Mouse (Mus musculus) forebrain, embryonic 16.5 days (tissue): ENCODE measurements around the gene C330007P06Rik. TPM values are rescaled to one million over a fixed set of nuclear protein-coding genes. Genes with fewer than 3 reads are reported as not detected.

Source experiments
- ATAC-seq: fragments of 200-750 bp; cut with Nextera tagmentation; 2 replicates; pipeline ENCODE4 v1.8.0; 2017; ENCODE audit warnings: mild to moderate bottlenecking, moderate library complexity
- H3K27ac ChIP-seq: fragments of 300-500 bp; sonication (generic); 2 replicates; pipeline ENCODE4 v1.5.1; 2014; ENCODE audit warnings: low read length, control low read depth
- H3K27me3 ChIP-seq: fragments of 300-500 bp; sonication (generic); replicated peaks from 2 replicates; pipeline ENCODE4 v1.6.1; 2014; ENCODE audit warnings: low read length; ENCODE audit not compliant: control insufficient read depth, insufficient read depth
- H3K36me3 ChIP-seq: fragments of 300-500 bp; sonication (generic); 2 replicates; pipeline ENCODE4 v1.6.1; 2014; ENCODE audit not compliant: control insufficient read depth, insufficient read depth
- H3K4me1 ChIP-seq: fragments of 300-500 bp; sonication (generic); replicated peaks from 2 replicates; pipeline ENCODE4 v1.6.1; 2014; ENCODE audit warnings: low read length; ENCODE audit not compliant: control insufficient read depth, insufficient read depth
- H3K4me2 ChIP-seq: fragments of 300-500 bp; sonication (generic); 2 replicates; pipeline ENCODE4 v1.6.1; 2014; ENCODE audit warnings: mild to moderate bottlenecking, low read length, control low read depth
- H3K4me3 ChIP-seq: fragments of 300-500 bp; sonication (generic); replicated peaks from 2 replicates; pipeline ENCODE4 v1.5.1; 2014; ENCODE audit warnings: mild to moderate bottlenecking, low read length, control low read depth
- H3K9ac ChIP-seq: fragments of 300-500 bp; sonication (generic); replicated peaks from 2 replicates; pipeline ENCODE4 v1.6.1; 2014; ENCODE audit warnings: low read depth, low read length, control low read depth
- H3K9me3 ChIP-seq: fragments of 300-500 bp; sonication (generic); 2 replicates; pipeline ENCODE4 v1.6.1; 2016; ENCODE audit warnings: low read length; ENCODE audit not compliant: control insufficient read depth
- WGBS: fragments of 180-500 bp; shearing (Covaris S2); extraction: QIAGEN DNeasy Blood & Tissue Kit; methylation state at CpG from one replicate; pipeline ENCODE4 v1.1.7; 2014; 5-methylcytosine and 5-hydroxymethylcytosine counted together
- polyA plus RNA-seq: library from polyadenylated mRNA; unstranded; fragments of >200 nt; fragmentation: Nextera tagmentation; extraction: Ambion mirVana; gene quantifications from 2 replicates; pipeline ENCODE4 v1.2.1, GENCODE M21; 2015

Gene C330007P06Rik
- polyA plus RNA-seq, 1 experiment from 2014 or later: 25.2 TPM

- Histone ChIP-seq H3K9ac (no peak overlapping the region), H3K9me3 (no peaks in the 10 kb centered on the region), H3K4me2 (no peak overlapping the region), H3K27ac (no peak overlapping the region), H3K4me3 (no peak overlapping the region), H3K36me3 (no peaks in the 10 kb centered on the region), H3K4me1 (no peaks in the 10 kb centered on the region), H3K27me3 (no peaks in the 10 kb centered on the region)
- ATAC-seq: no peak
- WGBS: 92% methylated on average over 10 of the region's 10 CpGs
These were observed 49.8 kb downstream of the C330007P06Rik start for GRCm38 (mm10) chrX:36823932-36824711.

- Histone ChIP-seq H3K9me3 (no peaks in the 10 kb centered on the region), H3K36me3 (no peaks in the 10 kb centered on the region), H3K4me1 (peaks cover 10% of the 10 kb centered on the region; the same call in 1 of the 2 replicates), H3K9ac (no peak overlapping the region), H3K27ac (no peak overlapping the region), H3K4me2 (no peak overlapping the region), H3K4me3 (no peak overlapping the region), H3K27me3 (no peaks in the 10 kb centered on the region)
- 18% methylated on average over 4 of the region's 4 CpGs for WGBS
- ATAC-seq: peak; percentile 29; the same call in 1 of the 2 replicates
These were observed 53.7 kb downstream of the C330007P06Rik start for GRCm38 (mm10) chrX:36820201-36820600.

- peaks cover 10% of the 10 kb centered on the region; the same call in 1 of the 2 replicates for H3K4me1 ChIP-seq
- no peak overlapping the region for H3K27ac ChIP-seq
- H3K9ac ChIP-seq: no peak overlapping the region
- no peak for ATAC-seq
- WGBS: 78% methylated on average over 4 of the region's 4 CpGs
- H3K27me3 ChIP-seq: no peaks in the 10 kb centered on the region
- no peaks in the 10 kb centered on the region for H3K36me3 ChIP-seq
- H3K4me2 ChIP-seq: no peak overlapping the region
- no peak overlapping the region for H3K4me3 ChIP-seq
- H3K9me3 ChIP-seq: no peaks in the 10 kb centered on the region
These were observed 54.3 kb downstream of the C330007P06Rik start for GRCm38 (mm10) chrX:36819575-36819974.

- Histone ChIP-seq H3K9me3 (no peaks in the 10 kb centered on the region), H3K4me3 (peak overlapping the region; percentile 14), H3K4me1 (peaks cover 10% of the 10 kb centered on the region; the same call in 1 of the 2 replicates), H3K27me3 (no peaks in the 10 kb centered on the region), H3K4me2 (peak overlapping the region; percentile 36), H3K27ac (peak overlapping the region; percentile 84), H3K36me3 (no peaks in the 10 kb centered on the region), H3K9ac (peak overlapping the region; percentile 29)
- WGBS: 11% methylated on average over 10 of the region's 10 CpGs
- peak; percentile 87 for ATAC-seq
These were observed 56.9 kb downstream of the C330007P06Rik start for GRCm38 (mm10) chrX:36816953-36817441.

- Histone ChIP-seq H3K4me2 (peak overlapping the region; percentile 36), H3K4me1 (peaks cover 10% of the 10 kb centered on the region; the same call in 1 of the 2 replicates), H3K36me3 (no peaks in the 10 kb centered on the region), H3K27ac (peak overlapping the region; percentile 84; the same call in 1 of the 2 replicates), H3K27me3 (no peaks in the 10 kb centered on the region), H3K9me3 (no peaks in the 10 kb centered on the region), H3K9ac (peak overlapping the region; percentile 29; the same call in 1 of the 2 replicates), H3K4me3 (no peak overlapping the region; the same call in 1 of the 2 replicates)
- WGBS: 19% methylated on average over 8 of the region's 8 CpGs
- ATAC-seq: peak; percentile 28
These were observed 57.5 kb downstream of the C330007P06Rik start for GRCm38 (mm10) chrX:36816368-36816899.

GRCm38 (mm10) chrX:36815439-36815838 lies 58.5 kb downstream of the C330007P06Rik start:
- 74% methylated on average over 3 of the region's 4 CpGs for WGBS
- Histone ChIP-seq H3K4me1 (peaks cover 10% of the 10 kb centered on the region; the same call in 1 of the 2 replicates), H3K27me3 (no peaks in the 10 kb centered on the region), H3K4me2 (no peak overlapping the region), H3K9ac (no peak overlapping the region), H3K36me3 (no peaks in the 10 kb centered on the region), H3K9me3 (no peaks in the 10 kb centered on the region), H3K27ac (no peak overlapping the region), H3K4me3 (no peak overlapping the region)
- ATAC-seq: no peak

GRCm38 (mm10) chrX:36815022-36815421 lies 58.9 kb downstream of the C330007P06Rik start:
- WGBS: 88% methylated on average over 4 of the region's 4 CpGs
- no peak overlapping the region for H3K4me2 ChIP-seq
- H3K36me3 ChIP-seq: no peaks in the 10 kb centered on the region
- no peak overlapping the region for H3K9ac ChIP-seq
- H3K27ac ChIP-seq: no peak overlapping the region
- H3K27me3 ChIP-seq: no peaks in the 10 kb centered on the region
- H3K4me3 ChIP-seq: no peak overlapping the region
- H3K4me1 ChIP-seq: peaks cover 10% of the 10 kb centered on the region; the same call in 1 of the 2 replicates
- no peaks in the 10 kb centered on the region for H3K9me3 ChIP-seq
- no peak for ATAC-seq

GRCm38 (mm10) chrX:36814161-36814836 lies 59.6 kb downstream of the C330007P06Rik start:
- no peak for ATAC-seq
- Histone ChIP-seq H3K9me3 (no peaks in the 10 kb centered on the region), H3K9ac (no peak overlapping the region), H3K4me1 (peaks cover 10% of the 10 kb centered on the region; the same call in 1 of the 2 replicates), H3K27ac (no peak overlapping the region), H3K27me3 (no peaks in the 10 kb centered on the region), H3K4me2 (no peak overlapping the region), H3K4me3 (no peak overlapping the region), H3K36me3 (no peaks in the 10 kb centered on the region)
- 68% methylated on average over 8 of the region's 8 CpGs for WGBS

GRCm38 (mm10) chrX:36811377-36811776 lies 62.5 kb downstream of the C330007P06Rik start:
- ATAC-seq: no peak
- no peak overlapping the region for H3K9ac ChIP-seq
- no peak overlapping the region for H3K27ac ChIP-seq
- no peaks in the 10 kb centered on the region for H3K27me3 ChIP-seq
- H3K9me3 ChIP-seq: no peaks in the 10 kb centered on the region
- H3K4me2 ChIP-seq: no peak overlapping the region
- 46% methylated on average over 5 of the region's 5 CpGs for WGBS
- H3K36me3 ChIP-seq: no peaks in the 10 kb centered on the region
- no peak overlapping the region for H3K4me3 ChIP-seq
- H3K4me1 ChIP-seq: peaks cover 5% of the 10 kb centered on the region
